Mouse (Mus musculus): ENCODE measurements around the gene Arsb.

GRCm38 (mm10) chr13:93897943-93898826 lies 126.8 kb downstream of the Arsb start:
- TF ChIP-seq CTCF (IDR thresholded peaks at IDR 0.05) (no peak), POLR2A (IDR thresholded peaks at IDR 0.05; ENCODE audit: insufficient read depth, low read depth, low read length) (no peak), EP300 (IDR thresholded peaks at IDR 0.05; ENCODE audit: insufficient read depth, low read depth, low read length) (no peak)

All from heart, adult 2 months (tissue).